Mouse (Mus musculus): Measurements from ENCODE around the gene Ece2.
"Not testable (repeated sequence)": the region's sequence is repeated elsewhere in the genome, so short reads cannot be mapped to it uniquely, and the experiment has no call there.

Gene Ece2

DNA sequence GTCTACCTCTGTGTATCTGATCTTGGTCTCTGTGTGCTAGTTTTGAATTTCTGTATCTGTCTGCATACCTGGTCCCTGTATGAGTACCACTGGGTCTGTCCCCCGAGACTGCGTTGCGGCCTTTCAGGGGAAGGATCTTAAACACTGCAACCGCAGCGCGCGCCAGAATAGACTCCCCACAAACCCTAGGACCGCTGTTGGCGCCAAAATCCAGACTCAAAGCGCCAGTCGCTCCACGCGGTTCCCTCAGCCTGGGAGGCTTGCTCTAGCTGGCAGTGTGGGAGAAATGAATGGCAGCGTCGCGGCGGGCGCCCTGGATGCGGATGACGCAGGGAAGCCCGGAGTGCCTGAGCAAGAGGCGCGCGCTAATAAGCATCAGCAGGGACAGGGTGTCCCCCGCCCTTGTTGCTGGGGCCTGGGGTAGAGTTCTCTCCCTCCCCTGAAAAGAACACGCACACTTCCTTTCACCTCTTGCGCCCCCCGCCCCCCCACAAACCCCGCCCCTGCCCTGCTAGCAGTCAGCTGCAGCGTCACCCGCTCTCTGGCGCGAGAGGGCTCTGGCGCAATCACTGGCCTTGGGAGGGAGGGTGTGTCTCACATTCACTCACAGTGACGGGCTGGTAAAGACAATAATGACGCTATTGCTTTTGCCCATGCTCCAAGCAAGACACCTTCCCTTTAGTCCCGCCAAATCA, 7.5 kb upstream of the Ece2 start:
- DNase-seq (ENCODE audit: low spot score in 2 of 2) = peak; percentile 20 to 46

DNA sequence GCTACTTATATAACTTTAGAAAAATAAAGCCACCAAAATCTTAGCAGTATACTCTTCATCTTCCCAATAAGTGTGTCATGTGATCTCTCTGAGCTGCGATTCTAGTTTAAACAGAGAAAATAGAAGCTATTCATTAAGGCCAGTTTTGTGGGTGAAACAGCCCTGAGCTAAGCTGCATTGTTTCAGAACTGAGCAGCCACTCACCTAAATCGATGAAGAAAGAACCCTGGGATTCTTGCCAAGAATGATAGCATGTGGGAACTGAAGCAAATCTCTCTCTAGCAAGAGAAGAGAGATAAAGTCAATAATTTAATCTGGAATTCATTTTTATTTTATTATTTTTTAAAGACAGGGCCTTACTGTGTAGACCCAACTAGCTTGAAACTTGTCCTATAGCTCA, 6.4 kb upstream of the Ece2 start:
- DNase-seq (ENCODE audit: low spot score in 2 of 2) = no peak

DNA sequence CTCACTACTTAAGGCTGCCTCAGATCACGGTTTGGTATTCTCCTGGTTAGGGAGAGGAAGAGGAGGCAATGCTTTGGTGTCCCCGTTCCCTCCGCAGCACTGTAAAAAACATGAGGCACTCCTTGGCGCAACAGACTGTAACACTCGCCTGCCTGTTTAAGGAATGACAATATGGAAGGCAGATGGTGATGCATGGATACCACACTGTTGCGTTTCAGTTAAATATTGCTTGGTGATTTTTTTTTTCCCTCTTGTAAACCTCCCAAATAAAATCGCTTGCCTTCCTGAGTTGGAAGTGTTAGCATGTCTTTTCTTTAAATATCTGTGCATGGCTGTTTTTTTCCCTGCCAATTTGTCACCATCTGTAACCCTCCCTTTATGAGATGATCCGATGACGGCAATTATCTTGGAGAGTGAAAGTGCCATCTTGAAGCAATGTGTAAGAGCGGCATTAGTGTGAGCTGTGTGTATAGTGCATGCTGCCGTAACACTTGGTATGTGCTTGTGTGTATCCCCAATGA, 697 bp upstream of the Ece2 start:
- no peak for DNase-seq (ENCODE audit: low spot score in 2 of 2)

DNA sequence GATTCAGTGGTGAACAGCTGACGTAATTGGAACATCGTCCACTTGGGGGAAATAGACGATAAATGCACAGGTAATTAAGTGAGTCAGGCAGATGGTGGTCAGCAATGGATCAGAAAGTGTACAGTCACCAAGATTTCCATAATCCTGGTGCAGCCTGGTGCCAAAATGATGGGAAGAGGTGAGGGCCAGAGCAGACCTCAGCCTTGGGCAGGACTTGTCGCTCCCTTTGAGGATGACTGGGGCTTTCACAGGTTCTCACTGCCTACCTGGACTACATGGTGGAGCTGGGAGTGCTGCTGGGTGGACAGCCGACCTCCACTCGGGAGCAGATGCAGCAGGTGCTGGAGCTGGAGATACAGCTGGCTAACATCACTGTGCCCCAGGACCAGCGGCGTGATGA, 7.8 kb downstream of the Ece2 start:
- no peak for DNase-seq (ENCODE audit: low spot score in 2 of 2)

DNA sequence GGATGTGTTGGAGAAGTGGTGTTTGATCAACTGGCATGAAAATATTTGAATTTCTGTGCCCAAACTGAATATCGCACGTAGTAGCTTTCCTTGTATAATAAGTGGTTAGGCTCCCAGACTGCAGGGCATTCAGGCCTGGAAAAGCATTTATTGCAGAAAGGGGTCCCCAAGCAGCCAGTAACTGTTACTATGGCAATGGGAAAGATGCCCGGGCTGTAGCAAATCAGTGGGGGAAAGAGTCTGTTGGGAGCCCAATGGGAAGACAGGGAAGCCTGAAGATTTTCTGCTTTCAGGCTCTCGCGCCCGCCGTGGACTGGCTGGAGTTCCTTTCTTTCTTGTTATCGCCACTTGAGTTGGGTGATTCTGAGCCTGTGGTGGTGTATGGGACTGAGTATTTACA, 8.7 kb downstream of the Ece2 start:
- DNase-seq (ENCODE audit: low spot score in 2 of 2) = no peak

DNA sequence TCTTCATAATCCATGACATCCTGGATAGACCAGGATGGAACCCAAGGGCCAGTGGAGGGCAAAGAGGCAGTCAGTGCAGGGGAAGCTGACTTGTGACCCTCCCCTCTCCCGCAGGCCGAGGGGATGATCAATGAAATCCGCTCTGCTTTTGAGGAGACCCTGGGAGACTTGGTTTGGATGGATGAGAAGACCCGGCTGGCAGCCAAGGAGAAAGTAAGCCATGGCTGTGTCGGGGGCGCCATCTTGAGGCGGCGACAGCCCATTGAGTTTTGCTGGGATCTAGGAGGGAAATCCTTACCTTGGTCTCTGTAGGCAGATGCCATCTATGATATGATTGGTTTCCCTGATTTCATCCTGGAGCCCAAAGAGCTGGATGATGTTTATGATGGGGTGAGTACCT, 12.5 kb downstream of the Ece2 start:
- peak; percentile 28 to 60 for DNase-seq (ENCODE audit: low spot score in 2 of 2)

DNA sequence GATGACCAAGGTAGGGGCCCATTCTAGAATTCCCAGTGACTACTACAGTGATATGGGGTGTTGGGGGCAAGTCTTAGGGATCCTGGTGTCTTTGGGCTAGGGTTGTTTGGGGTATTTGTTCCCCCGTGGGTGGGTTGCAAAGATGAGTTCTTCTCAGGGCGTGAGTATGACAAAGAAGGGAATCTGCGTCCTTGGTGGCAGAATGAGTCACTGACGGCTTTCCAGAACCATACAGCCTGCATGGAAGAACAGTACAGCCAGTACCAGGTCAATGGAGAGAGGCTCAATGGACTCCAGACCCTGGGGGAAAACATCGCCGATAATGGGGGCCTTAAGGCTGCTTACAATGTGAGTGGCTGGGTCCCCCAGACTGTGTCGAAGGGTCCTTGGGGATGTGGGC, 14.3 kb downstream of the Ece2 start:
- DNase-seq (ENCODE audit: low spot score in 2 of 2) = no peak

DNA sequence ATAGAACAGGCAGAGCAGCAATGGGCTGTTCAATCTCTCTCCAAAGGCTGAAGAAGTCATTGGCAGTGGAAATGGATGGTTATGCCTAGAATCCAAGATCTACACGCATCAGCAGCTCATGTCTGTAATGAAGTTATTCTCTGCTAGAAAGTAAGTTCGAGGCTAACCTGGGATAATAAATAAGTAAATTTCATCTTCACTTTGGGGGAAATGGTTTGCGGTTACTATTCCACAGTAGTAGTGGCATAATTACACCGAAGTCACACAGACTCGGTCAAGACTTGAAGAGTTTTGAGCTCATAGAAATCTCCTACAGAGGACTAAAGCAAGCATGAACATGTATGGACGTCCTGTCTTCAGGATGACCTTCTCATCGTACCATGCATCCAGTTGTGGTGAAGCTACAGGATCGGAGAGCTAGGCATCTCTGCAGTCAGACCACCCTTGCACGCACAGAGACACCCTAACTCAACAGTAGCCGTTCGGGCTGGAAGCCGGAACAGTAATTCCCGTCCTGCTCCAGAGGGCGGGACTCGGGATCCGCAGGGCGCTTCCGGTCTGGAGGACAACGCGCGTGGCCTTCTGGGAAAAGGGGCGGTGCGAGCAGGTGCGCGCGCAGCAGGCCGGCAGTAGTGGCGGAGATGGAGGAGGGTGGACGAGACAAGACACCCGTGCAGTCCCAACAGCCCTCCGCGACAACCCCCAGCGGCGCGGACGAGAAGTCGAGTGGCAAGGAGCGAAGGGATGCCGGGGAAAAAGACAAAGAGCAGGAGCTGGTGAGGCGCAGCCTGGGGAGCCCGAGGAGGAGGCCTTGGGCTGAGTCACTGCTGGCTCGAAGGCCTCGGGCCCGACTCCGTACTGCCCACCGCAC, 21.7 kb downstream of the Ece2 start, which contains the start of gene Psmd2:
Gene Psmd2, plus strand, starts transcription at position 577 of the 871 bp plus-strand sequence.
- DNase-seq (ENCODE audit: low spot score in 2 of 2) = peak; percentile 99

DNA sequence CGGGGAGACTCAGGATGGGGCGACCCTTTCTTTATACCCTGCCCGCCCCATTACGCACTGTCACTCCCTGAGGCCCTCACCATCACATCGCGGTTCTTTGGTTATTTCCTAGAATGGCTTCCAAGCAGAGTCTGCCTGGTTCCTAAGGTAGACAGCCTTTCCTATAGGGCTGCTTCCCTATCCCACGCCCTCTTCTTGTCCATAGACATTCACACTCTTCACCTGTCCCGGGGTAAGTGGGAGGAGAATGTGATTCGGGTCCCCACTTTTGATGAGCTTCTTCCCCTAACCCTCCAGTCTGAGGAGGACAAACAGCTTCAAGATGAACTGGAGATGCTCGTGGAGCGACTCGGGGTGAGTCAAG, 22.3 kb downstream of the Ece2 start:
- no peak for DNase-seq (ENCODE audit: low spot score in 2 of 2)

DNA sequence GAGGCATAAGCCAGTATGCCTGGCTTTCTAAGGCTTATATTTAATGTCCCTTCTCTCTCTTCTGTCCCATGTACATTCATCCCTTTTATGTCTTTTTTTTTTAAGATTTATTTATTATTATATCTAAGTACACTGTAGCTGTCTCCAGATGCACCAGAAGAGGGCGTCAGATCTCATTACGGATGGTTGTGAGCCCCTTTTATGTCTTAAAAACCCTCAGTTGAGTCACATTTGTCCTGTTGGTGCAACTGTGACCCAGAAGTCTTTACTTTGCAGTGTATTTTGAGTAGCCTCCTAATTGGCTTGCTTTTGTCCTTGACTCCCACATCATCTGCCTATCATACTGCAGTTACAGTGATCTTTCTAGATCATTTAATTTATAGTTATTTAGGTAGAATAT, 23.7 kb downstream of the Ece2 start:
- no peak for DNase-seq (ENCODE audit: low spot score in 2 of 2)

DNA sequence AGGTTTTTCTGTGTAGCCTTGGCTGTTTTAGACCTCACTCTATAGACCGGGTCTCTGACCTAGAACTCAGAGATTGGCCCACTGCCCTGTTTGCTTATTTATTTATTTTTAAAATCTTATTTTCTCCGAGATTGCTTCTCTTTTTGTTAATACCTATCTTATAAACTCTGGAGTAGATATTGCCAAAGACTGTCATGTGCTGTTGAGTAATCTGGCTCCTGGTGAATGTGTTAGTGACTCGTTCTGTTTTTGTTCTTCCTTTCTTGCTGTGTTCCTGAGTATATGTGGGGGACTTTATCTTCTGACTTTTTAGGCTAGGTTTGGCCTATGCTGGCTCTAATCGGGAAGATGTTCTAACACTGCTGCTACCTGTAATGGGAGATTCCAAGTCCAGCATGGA, 28.0 kb downstream of the Ece2 start:
- no peak for DNase-seq (ENCODE audit: low spot score in 2 of 2)

DNA sequence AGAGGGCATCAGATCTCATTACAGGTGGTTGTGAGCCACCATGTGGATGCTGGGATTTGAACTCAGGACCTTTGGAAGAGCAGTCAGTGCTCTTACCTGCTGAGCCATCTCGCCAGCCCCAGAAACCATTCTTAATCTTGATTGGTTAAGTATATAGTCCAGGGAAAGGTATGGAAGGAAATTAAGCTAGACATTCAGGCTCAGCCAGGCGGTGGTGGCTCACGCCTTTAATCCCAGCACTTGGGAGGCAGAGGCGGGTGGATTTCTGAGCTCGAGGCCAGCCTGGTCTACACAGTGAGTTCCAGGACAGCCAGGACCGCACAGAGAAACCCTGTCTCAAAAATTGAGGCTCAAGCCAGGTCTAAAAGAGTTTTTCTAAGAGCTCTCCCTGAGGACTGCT, 38.4 kb downstream of the Ece2 start, which contains the start of gene Eif4g1:
Gene Eif4g1, plus strand, starts transcription at position 301 of the 400 bp plus-strand sequence.
- not testable (repeated sequence) for DNase-seq (ENCODE audit: low spot score in 2 of 2)

DNA sequence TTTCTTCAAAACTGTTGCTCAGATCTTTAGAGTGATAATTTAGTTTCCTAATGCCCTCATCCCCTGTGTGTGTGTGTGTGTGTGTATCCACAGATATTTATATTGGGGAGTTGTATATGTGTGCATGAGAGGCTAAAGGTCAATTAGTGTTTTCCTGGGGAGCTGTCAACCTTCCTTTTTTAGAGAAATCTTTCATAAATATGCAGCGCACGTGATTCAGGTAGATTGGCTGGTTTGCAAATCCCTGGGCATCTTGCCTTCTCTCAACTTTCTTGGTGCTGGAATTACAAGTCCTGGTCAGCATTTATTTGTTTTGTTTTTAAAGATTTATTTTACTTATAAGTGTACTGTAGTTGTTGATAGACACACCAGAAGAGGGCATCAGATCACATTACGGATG, 40.7 kb downstream of the Ece2 start:
- DNase-seq (ENCODE audit: low spot score in 2 of 2) = no peak

DNA sequence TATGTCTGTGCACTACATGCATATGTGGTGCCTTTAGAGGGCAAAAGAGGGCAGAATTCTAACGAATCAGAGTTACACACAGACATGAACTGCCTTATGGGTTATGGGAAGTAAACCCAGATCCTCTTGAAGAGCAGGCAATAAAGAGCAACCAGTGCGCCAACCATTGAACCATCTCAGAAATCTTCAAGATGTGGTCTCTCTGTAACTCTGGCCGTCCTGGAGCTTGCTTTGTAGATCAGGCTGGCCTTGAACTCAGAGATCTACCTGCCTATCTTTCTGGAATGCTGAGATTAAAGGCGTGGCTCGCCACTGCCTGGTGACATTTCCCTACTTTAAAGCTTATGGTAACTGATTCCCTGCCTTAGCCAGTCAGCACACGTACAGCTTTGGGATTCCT, 42.3 kb downstream of the Ece2 start:
- DNase-seq (ENCODE audit: low spot score in 2 of 2) = no peak

DNA sequence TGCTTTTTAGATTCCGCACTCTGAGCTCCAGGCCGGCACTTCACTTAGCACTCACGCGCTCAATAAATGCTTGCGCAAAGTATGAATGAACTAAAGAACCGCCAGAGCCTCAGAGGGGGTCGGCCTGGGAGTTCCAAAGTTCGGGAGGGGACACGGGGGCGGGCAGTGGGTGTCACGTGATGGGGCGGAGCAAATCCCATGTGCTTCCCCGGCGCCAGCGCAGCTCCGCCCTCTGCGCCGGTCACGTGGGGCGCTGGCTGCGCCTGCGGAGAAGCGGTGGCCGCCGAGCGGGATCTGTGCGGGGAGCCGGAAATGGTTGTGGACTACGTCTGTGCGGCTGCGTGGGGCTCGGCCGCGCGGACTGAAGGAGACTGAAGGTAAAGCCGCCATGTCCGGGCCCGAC, 42.9 kb downstream of the Ece2 start:
- peak; percentile 93 to 96 for DNase-seq (ENCODE audit: low spot score in 2 of 2)

DNA sequence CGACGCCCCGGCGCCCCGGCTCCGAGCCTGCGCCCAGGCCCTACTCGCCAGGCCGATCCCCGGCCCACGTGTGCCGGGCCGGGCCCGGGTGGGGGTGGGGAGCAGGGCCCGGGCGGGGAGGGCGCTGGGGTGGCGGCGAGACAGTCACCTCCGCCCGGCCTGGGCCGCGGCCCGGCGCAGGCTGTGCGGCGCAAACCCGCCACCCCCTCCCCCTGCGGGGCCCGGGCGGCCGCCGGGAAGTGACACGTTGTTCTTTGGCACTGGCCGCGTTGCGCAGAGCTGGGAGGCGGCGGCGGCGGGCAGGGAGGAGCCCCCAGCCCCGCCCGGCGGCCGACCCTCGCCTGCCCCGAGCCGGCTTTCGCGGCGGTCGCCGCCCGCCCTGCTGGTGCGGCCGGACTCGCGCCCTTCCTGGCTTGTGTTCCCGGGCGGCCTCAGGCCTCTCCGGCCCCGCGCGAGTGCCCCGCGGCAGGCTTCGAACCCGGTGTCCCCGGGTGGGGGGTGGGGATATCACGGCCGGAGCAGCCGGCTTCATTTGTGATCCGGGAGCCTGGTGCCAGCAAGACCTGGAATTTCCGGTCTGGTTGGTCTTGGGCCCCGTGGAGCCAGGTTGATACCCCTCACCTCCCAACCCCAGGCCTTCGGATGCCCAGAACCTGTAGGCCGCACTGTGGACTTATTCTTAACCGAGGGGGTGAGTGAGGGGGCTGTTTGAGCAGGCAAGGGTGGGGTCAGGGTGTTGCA, 43.5 kb downstream of the Ece2 start:
- peak; percentile 55 to 63 for DNase-seq (ENCODE audit: low spot score in 2 of 2)

DNA sequence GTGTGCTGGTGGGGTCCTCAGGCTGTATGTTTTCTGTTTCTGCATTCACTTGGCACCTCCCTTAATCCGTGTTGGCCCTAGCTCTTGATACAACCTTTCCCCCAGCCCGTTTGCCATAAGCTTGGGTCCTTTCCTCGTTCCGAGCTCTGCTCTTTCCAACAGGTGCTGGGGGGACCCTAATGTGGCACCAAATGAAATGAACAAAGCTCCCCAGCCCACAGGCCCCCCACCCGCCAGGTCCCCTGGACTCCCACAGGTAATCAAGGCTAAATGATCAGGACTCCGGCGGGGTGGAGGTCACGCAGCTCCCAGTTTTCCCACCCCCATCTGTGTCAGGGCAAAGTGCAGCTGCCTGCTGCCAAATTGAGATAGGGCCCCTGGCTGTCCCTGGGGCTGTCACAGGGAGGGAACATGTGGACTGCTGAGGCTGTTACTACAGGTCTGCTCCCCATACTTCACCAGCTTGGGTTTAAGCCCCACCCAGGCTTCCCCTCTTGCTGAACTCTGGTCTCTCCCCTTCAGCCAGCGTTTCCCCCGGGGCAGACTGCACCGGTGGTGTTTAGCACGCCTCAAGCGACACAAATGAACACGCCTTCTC, 44.2 kb downstream of the Ece2 start:
- DNase-seq (ENCODE audit: low spot score in 2 of 2) = peak; percentile 61 to 66

DNA sequence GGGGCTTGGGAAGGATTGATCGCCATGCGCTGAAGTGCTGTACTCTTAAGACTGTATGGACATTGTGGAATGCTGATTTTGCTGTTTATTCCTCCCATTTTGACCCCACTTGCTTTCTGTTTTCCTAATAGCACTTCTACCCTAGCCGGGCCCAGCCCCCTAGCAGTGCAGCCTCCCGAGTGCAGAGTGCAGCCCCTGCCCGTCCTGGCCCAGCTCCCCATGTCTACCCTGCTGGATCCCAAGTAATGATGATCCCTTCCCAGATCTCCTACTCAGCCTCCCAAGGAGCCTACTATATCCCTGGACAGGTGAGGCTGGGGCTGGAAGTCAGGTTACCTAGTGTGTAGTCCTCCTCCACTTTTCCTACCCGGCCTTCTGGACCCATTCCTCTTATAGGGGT, 45.6 kb downstream of the Ece2 start:
- no peak for DNase-seq (ENCODE audit: low spot score in 2 of 2)

DNA sequence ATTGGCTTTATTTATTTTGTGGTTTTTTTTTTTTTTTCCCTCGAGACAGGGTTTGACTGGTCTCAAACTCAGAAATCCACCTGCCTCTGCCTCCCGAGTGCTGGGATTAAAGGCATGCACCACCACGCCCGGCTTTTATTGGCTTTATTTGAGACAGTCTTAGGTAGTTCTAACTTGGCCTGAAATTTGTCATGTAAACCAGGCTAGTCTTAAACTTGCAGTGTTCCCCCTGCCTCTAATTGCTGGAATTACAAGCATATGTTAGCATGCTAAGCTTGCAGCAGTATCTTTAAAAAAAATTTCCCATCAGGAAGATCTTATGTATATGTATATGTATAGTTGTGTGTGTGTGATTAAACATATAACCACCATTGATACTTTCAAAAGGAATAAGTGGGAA, 47.1 kb downstream of the Ece2 start:
- DNase-seq (ENCODE audit: low spot score in 2 of 2) = no peak

DNA sequence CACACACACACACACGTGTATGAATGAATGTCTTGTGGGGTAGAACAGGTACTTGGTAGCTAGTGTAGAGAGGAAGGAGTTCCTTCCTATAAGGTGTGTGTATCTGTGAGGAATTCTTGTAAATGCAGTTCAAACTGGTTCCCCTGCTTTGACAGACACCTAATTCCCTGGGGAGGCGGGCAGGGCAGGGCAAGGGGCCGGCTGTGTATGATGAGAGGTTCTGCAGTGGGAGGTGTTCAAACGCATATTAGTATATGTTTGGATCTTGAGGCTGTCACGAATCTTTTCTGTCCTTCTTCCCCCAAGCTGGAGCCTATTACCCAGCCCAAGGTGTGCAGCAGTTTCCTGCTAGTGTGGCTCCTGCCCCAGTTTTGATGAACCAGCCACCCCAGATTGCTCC, 47.8 kb downstream of the Ece2 start:
- DNase-seq (ENCODE audit: low spot score in 2 of 2) = no peak

DNA sequence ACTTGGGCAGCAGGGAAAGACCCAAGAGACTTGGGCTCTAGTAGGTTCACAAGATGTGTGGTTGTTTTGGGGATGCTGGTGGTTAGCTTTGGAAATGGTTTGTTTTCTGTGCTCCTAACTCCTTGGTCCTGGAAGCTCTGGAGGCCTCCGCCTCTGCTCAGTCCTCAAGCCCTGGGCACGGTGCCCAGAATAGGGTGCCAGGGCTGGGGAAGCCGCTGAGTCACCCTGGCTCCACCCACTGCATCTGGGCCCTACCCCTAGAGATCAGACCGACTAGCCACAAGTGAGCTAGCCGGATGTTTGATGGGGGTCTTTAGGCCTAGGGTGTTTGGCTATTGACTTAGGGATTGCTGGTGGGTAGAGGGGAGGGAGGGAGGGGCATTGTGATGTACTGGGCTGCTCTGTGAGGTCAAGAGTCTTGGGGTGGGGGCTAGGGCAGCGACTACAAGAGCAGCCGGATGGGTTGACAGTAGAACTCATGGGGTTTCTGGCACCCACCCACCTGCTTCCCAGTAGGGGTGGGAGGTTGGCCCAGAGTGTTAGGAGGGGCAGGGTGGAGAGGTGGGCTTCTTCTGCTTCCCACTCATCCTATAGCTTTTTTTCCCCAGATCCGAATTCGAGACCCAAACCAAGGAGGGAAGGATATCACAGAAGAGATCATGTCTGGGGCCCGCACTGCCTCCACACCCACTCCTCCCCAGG, 48.5 kb downstream of the Ece2 start:
- DNase-seq (ENCODE audit: low spot score in 2 of 2) = peak; percentile 81 to 95

All from spleen, postnatal 10 days (tissue).